Mouse (Mus musculus) heart, embryonic 13.5 days (tissue): ENCODE measurements around the gene Ahcyl2. TPM values are rescaled to one million over a fixed set of nuclear protein-coding genes. Genes with fewer than 3 reads are reported as not detected.

Experiments used
- ATAC-seq: fragments of 200-750 bp; cut with Nextera tagmentation; 2 replicates; pipeline ENCODE4 v1.8.0; 2017; ENCODE audit warnings: moderate TSS enrichment; ENCODE audit not compliant: insufficient number of reproducible peaks, low FRiP score, low TSS enrichment; ENCODE audit errors: extremely low read depth
- H3K27ac ChIP-seq: fragments of 300-500 bp; sonication (generic); replicated peaks from 2 replicates; pipeline ENCODE4 v1.5.1; 2015; ENCODE audit warnings: moderate library complexity, mild to moderate bottlenecking, inconsistent platforms
- H3K27me3 ChIP-seq: fragments of 300-500 bp; sonication (generic); replicated peaks from 2 replicates; pipeline ENCODE4 v1.6.1; 2015; ENCODE audit warnings: mild to moderate bottlenecking, inconsistent platforms
- H3K36me3 ChIP-seq: fragments of 300-500 bp; sonication (generic); 2 replicates; pipeline ENCODE4 v1.6.1; 2015; ENCODE audit warnings: mild to moderate bottlenecking, inconsistent platforms
- H3K4me1 ChIP-seq: fragments of 300-500 bp; sonication (generic); 2 replicates; pipeline ENCODE4 v1.6.1; 2015; ENCODE audit warnings: inconsistent platforms
- H3K4me2 ChIP-seq: fragments of 300-500 bp; sonication (generic); 2 replicates; pipeline ENCODE4 v1.6.1; 2015; ENCODE audit warnings: inconsistent platforms, mild to moderate bottlenecking, moderate library complexity
- H3K4me3 ChIP-seq: fragments of 300-500 bp; sonication (generic); 2 replicates; pipeline ENCODE4 v1.5.1; 2015; ENCODE audit warnings: moderate library complexity, mild to moderate bottlenecking, inconsistent platforms
- H3K9ac ChIP-seq: fragments of 300-500 bp; sonication (generic); 2 replicates; pipeline ENCODE4 v1.6.1; 2015; ENCODE audit warnings: inconsistent platforms, mild to moderate bottlenecking, moderate library complexity
- H3K9me3 ChIP-seq: fragments of 300-500 bp; sonication (generic); 2 replicates; pipeline ENCODE4 v1.6.1; 2016; ENCODE audit warnings: inconsistent platforms
- WGBS: fragments of 180-500 bp; shearing (Covaris S2); methylation state at CpG from one replicate; pipeline ENCODE4 v1.1.7; 2015; ENCODE audit warnings: mixed read lengths; 5-methylcytosine and 5-hydroxymethylcytosine counted together
- polyA plus RNA-seq: library from polyadenylated mRNA; unstranded; fragments of >200 nt; fragmentation: Nextera tagmentation; extraction: Ambion mirVana; gene quantifications from 2 replicates; pipeline ENCODE4 v1.2.1, GENCODE M21; 2015

Ahcyl2 gene
- polyA plus RNA-seq, 1 experiment from 2014 or later: 7.0 TPM

- WGBS: 79% methylated on average over 3 of the region's 3 CpGs
- 0 out of 2 replicates have a peak, but pooled peaks cover 2% of the 10 kb centered on the region for H3K36me3 ChIP-seq
- no peak overlapping the region for H3K27ac ChIP-seq
- no peak overlapping the region for H3K4me2 ChIP-seq
- no peak overlapping the region for H3K9ac ChIP-seq
- H3K4me3 ChIP-seq: no peak overlapping the region
- H3K9me3 ChIP-seq: no peaks in the 10 kb centered on the region
- ATAC-seq: no peak
- H3K4me1 ChIP-seq: no peaks in the 10 kb centered on the region
- H3K27me3 ChIP-seq: no peaks in the 10 kb centered on the region
Observed at GRCm38 (mm10) chr6:29835543-29836177, 67.8 kb downstream of the Ahcyl2 start.

GRCm38 (mm10) chr6:29837579-29837978 lies 69.8 kb downstream of the Ahcyl2 start:
- no peak overlapping the region for H3K4me3 ChIP-seq
- WGBS: 97% methylated on average over 2 of the region's 2 CpGs
- no peak overlapping the region for H3K27ac ChIP-seq
- no peaks in the 10 kb centered on the region for H3K27me3 ChIP-seq
- no peak for ATAC-seq
- H3K9me3 ChIP-seq: no peaks in the 10 kb centered on the region
- H3K4me2 ChIP-seq: no peak overlapping the region
- H3K9ac ChIP-seq: no peak overlapping the region
- no peaks in the 10 kb centered on the region for H3K4me1 ChIP-seq
- H3K36me3 ChIP-seq: 0 out of 2 replicates have a peak, but pooled peaks cover 2% of the 10 kb centered on the region

DNA sequence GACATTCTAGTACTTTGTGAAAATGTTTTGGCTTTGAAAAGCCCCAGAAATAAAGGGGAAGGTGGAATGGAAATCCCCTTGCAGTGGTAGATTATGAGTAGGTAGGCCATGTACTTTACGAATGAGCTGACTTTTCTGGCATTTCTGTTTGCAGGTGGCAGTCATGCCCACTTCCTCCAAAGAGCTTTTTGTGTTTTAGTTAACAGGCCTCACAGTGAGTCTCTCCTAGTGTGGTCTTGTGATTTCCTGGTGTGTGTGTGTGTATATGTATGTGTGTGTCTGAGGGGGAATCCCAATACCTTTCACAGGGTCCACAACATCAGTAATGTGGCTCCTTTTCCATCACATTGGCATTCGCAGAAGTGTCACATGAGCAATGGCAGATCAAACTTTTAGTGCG lies 70.7 kb downstream of the Ahcyl2 start:
- Histone ChIP-seq H3K36me3 (0 out of 2 replicates have a peak, but pooled peaks cover 2% of the 10 kb centered on the region), H3K9ac (no peak overlapping the region), H3K4me2 (no peak overlapping the region), H3K27me3 (no peaks in the 10 kb centered on the region), H3K4me1 (no peaks in the 10 kb centered on the region), H3K9me3 (no peaks in the 10 kb centered on the region), H3K4me3 (no peak overlapping the region), H3K27ac (no peak overlapping the region)
- WGBS: 85% methylated on average over 3 of the region's 3 CpGs
- ATAC-seq: no peak

GRCm38 (mm10) chr6:29840008-29840407 lies 72.2 kb downstream of the Ahcyl2 start:
- no peak for ATAC-seq
- 88% methylated on average over 1 of the region's 1 CpGs for WGBS

GRCm38 (mm10) chr6:29841461-29841860 lies 73.7 kb downstream of the Ahcyl2 start:
- Histone ChIP-seq H3K36me3 (0 out of 2 replicates have a peak, but pooled peaks cover 2% of the 10 kb centered on the region), H3K9ac (no peak overlapping the region), H3K27me3 (no peaks in the 10 kb centered on the region), H3K9me3 (no peaks in the 10 kb centered on the region), H3K4me3 (no peak overlapping the region), H3K27ac (no peak overlapping the region), H3K4me1 (0 out of 2 replicates have a peak, but pooled peaks cover 5% of the 10 kb centered on the region), H3K4me2 (no peak overlapping the region)
- 86% methylated on average over 2 of the region's 2 CpGs for WGBS
- ATAC-seq: no peak

More at GRCm38 (mm10) chr6:29840008-29840407, 72.2 kb downstream of the Ahcyl2 start:
- no peak overlapping the region for H3K4me2 ChIP-seq
- no peak overlapping the region for H3K9ac ChIP-seq
- H3K4me1 ChIP-seq: 0 out of 2 replicates have a peak, but pooled peaks cover 5% of the 10 kb centered on the region
- H3K27ac ChIP-seq: no peak overlapping the region
- no peaks in the 10 kb centered on the region for H3K27me3 ChIP-seq
- no peak overlapping the region for H3K4me3 ChIP-seq
- H3K9me3 ChIP-seq: no peaks in the 10 kb centered on the region
- H3K36me3 ChIP-seq: 0 out of 2 replicates have a peak, but pooled peaks cover 2% of the 10 kb centered on the region

DNA sequence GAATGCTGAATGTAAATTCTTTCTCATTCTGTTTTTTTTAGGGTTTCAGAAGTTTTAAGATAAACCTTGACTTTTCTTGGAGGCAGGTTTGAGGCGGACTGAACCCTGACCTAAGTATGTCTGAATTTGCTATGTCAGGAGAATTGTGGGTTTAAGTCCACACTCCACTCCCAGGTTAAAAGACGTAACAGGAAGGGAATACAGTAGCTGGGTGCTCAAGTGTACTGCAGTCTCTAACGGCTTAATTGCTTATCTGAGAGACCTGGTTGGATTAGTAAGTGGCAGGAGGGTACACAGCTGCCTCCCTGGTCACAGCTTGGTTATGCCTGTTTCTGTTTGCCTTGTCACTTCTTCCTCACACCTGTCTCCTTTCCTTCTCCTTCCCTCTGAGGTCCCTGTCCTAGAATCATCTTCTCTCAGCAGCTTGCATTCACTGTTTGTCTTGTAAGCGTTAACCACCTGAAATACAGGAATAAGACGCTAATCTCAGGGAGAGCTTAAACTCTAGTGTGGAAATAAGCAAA lies 79.9 kb downstream of the Ahcyl2 start:
- H3K4me2 ChIP-seq: no peak overlapping the region
- no peak for ATAC-seq
- H3K4me3 ChIP-seq: no peak overlapping the region
- no peaks in the 10 kb centered on the region for H3K36me3 ChIP-seq
- H3K9me3 ChIP-seq: no peaks in the 10 kb centered on the region
- no peak overlapping the region for H3K27ac ChIP-seq
- 66% methylated on average over 5 of the region's 5 CpGs for WGBS
- H3K27me3 ChIP-seq: no peaks in the 10 kb centered on the region
- no peak overlapping the region for H3K9ac ChIP-seq
- 0 out of 2 replicates have a peak, but pooled peaks cover 5% of the 10 kb centered on the region for H3K4me1 ChIP-seq

DNA sequence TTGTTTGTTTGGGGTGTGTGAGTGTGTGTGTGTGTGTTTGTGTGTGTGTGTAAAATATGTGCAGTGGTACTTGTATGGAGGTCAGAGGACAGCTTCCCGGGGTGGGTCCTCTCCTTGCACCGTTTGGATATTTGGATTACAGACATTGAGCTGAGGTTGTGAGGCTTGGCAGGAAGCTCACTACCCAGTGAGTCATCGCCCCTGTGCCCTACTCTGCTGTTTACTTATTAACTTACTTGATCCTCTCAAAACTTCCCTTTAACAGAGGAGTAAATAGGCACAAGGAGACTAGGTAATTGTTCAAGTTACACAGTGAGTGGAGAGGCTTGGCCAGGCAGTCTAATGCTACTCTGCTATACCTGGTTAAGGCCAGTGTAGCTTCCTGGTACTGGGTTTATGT lies 81.0 kb downstream of the Ahcyl2 start:
- no peaks in the 10 kb centered on the region for H3K36me3 ChIP-seq
- no peak for ATAC-seq
- H3K9ac ChIP-seq: no peak overlapping the region
- H3K4me2 ChIP-seq: no peak overlapping the region
- H3K4me1 ChIP-seq: peaks cover 13% of the 10 kb centered on the region
- no peak overlapping the region for H3K4me3 ChIP-seq
- no peak overlapping the region for H3K27ac ChIP-seq
- H3K27me3 ChIP-seq: no peaks in the 10 kb centered on the region
- no peaks in the 10 kb centered on the region for H3K9me3 ChIP-seq
- 62% methylated on average over 3 of the region's 3 CpGs for WGBS

DNA sequence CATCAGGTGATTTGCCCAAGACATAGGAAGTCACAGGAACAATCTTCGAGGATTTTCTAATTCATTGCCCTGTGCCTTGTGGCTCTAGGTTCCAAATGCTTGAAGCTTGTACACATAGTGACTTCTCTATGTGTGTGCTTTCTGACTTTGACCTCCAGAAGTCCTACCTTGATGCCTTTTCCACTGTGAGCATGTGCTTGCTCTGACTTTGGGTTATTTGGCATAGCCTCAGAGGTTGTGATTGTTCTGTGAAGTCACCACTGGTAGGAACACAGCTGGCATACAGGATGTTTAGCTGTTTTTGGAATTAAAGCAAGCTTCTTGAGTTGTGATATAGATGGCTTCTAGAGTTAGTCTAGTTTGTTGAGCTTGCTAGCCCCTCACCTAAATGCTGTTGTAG lies 82.3 kb downstream of the Ahcyl2 start:
- ATAC-seq: no peak
- Histone ChIP-seq H3K36me3 (no peaks in the 10 kb centered on the region), H3K4me3 (no peak overlapping the region), H3K4me2 (no peak overlapping the region), H3K4me1 (peaks cover 12% of the 10 kb centered on the region), H3K9ac (no peak overlapping the region), H3K9me3 (no peaks in the 10 kb centered on the region), H3K27ac (no peak overlapping the region), H3K27me3 (no peaks in the 10 kb centered on the region)
- 79% methylated on average over 1 of the region's 1 CpGs for WGBS

GRCm38 (mm10) chr6:29850747-29851146 lies 82.9 kb downstream of the Ahcyl2 start:
- Histone ChIP-seq H3K9me3 (no peaks in the 10 kb centered on the region), H3K4me2 (no peak overlapping the region), H3K4me3 (no peak overlapping the region), H3K36me3 (no peaks in the 10 kb centered on the region), H3K27ac (no peak overlapping the region), H3K4me1 (peaks cover 12% of the 10 kb centered on the region), H3K27me3 (no peaks in the 10 kb centered on the region), H3K9ac (no peak overlapping the region)
- no peak for ATAC-seq
- WGBS: 66% methylated on average over 2 of the region's 2 CpGs

DNA sequence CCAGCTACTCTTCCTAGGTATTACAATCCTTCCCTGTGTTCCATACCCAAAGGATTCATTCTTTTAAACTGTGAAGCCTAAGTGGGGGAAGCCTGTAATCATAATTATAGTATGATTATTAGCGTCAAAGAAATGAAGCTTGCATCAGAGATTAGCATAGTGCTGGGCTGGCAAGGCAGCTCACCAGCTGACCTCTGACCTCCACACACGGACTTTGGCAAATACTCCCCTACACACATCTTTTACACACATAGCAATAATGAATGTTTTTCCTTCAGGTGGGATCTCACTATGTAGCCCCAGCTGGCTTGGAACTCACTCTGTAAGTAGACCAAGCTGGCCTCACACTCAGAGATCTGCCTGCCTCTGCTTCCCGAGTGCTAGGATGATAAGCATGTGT lies 84.1 kb downstream of the Ahcyl2 start:
- Histone ChIP-seq H3K4me2 (no peak overlapping the region), H3K27ac (no peak overlapping the region), H3K4me1 (peaks cover 24% of the 10 kb centered on the region), H3K36me3 (no peaks in the 10 kb centered on the region), H3K4me3 (no peak overlapping the region), H3K9ac (no peak overlapping the region), H3K27me3 (no peaks in the 10 kb centered on the region), H3K9me3 (no peaks in the 10 kb centered on the region)
- 85% methylated on average over 3 of the region's 3 CpGs for WGBS
- no peak for ATAC-seq

- ATAC-seq: no peak
- Histone ChIP-seq H3K27me3 (no peaks in the 10 kb centered on the region), H3K4me2 (peak overlapping the region; percentile 67), H3K4me1 (peaks cover 35% of the 10 kb centered on the region), H3K9me3 (no peaks in the 10 kb centered on the region), H3K9ac (peak overlapping the region; percentile 67), H3K4me3 (peak overlapping the region; percentile 34), H3K27ac (0 out of 2 replicates have a peak overlapping the region, but pooled peaks have one; percentile 36), H3K36me3 (no peaks in the 10 kb centered on the region)
- WGBS: 19% methylated on average over 12 of the region's 12 CpGs
Observed at GRCm38 (mm10) chr6:29853213-29853899, 85.5 kb downstream of the Ahcyl2 start.
